Mouse (Mus musculus) midbrain, embryonic 10.5 days (tissue): ENCODE results near the gene Itgb6. TPM values are rescaled to one million over a fixed set of nuclear protein-coding genes. Genes with fewer than 3 reads are reported as not detected.

Experiments used
- DNase-seq: peaks from one replicate; pipeline ENCODE4 v3.0.0-alpha.2; 2017; ENCODE audit warnings: low spot score
- H3K27ac ChIP-seq: fragments of 300-500 bp; sonication (generic); replicated peaks from 2 replicates; pipeline ENCODE4 v1.5.1; 2016; ENCODE audit warnings: mild to moderate bottlenecking
- H3K27me3 ChIP-seq: fragments of 300-500 bp; sonication (generic); 2 replicates; pipeline ENCODE4 v1.6.1; 2016; ENCODE audit warnings: low read depth, mild to moderate bottlenecking; ENCODE audit not compliant: poor library complexity, severe bottlenecking
- H3K36me3 ChIP-seq: fragments of 300-500 bp; sonication (generic); 2 replicates; pipeline ENCODE4 v1.6.1; 2016; ENCODE audit warnings: mild to moderate bottlenecking, moderate library complexity
- H3K4me1 ChIP-seq: fragments of 300-500 bp; sonication (generic); 2 replicates; pipeline ENCODE4 v1.6.1; 2016
- H3K4me3 ChIP-seq: fragments of 300-500 bp; sonication (generic); 2 replicates; pipeline ENCODE4 v1.5.1; 2016; ENCODE audit warnings: mild to moderate bottlenecking, moderate library complexity
- H3K9me3 ChIP-seq: fragments of 300-500 bp; sonication (generic); replicated peaks from 2 replicates; pipeline ENCODE4 v1.6.1; 2016; ENCODE audit warnings: mild to moderate bottlenecking
- WGBS: fragments of 180-500 bp; shearing (Covaris S2); methylation state at CpG from one replicate; pipeline ENCODE4 v1.1.7; 2016; 5-methylcytosine and 5-hydroxymethylcytosine counted together
- polyA plus RNA-seq: library from polyadenylated mRNA; unstranded; fragments of >200 nt; fragmentation: Nextera tagmentation; extraction: Ambion mirVana; gene quantifications from 2 replicates; pipeline ENCODE4 v1.2.1, GENCODE M21; 2016

Gene Itgb6
- polyA plus RNA-seq, 1 experiment from 2014 or later = 0.36 TPM

DNA sequence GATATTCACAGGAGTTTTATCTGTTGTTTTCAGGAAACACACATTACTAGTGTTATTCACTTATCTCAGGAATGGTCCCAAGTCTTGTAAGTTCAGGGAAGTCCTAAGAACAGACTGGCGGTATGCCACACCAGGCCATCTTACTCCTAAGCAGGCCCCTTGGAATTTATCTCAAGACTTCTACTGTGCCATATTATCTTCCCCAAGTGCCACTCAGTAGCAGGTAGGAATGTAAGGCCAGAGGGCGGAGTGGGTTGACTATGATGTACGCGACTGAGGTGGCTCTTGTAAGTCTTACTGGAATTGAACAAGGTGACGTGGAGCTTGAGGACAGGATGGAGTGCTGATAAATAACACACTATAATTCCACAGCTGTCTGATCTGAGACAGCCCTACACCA lies 72.3 kb downstream of the Itgb6 start:
- H3K9me3 ChIP-seq = no peaks in the 10 kb centered on the region
- WGBS = 96% methylated on average over 5 of the region's 5 CpGs
- DNase-seq = no peak
- H3K4me1 ChIP-seq = no peaks in the 10 kb centered on the region
- no peaks in the 10 kb centered on the region for H3K36me3 ChIP-seq
- no peak overlapping the region for H3K27ac ChIP-seq
- H3K4me3 ChIP-seq = no peak overlapping the region
- H3K27me3 ChIP-seq = no peaks in the 10 kb centered on the region

- H3K27me3 ChIP-seq = no peaks in the 10 kb centered on the region
- no peak overlapping the region; the same call in 1 of the 2 replicates for H3K27ac ChIP-seq
- no peaks in the 10 kb centered on the region for H3K4me1 ChIP-seq
- H3K9me3 ChIP-seq = no peaks in the 10 kb centered on the region
- 80% methylated on average over 5 of the region's 5 CpGs for WGBS
- no peak for DNase-seq
- no peaks in the 10 kb centered on the region for H3K36me3 ChIP-seq
- no peak overlapping the region for H3K4me3 ChIP-seq
Measured at GRCm38 (mm10) chr2:60647650-60648049, 74.8 kb downstream of the Itgb6 start.

DNA sequence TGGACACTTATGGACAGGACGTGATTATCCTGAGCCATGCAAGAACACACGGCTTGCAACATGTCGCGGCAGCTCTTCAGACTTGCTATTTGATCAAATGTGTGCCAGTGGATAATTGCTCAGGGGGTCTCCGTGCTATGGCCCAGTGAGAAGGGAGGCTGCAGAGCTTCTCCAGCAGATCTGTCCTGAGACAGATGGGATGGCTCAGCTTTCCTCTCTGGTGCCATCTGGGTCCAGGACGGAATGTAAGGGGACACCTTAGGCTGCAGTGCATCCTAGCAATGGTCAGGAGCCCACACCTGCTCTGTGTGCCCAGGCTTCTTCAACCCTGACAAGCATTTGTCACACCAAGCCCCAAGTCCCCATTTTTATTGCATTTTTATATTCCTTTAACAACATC lies 75.9 kb downstream of the Itgb6 start:
- no peaks in the 10 kb centered on the region for H3K27me3 ChIP-seq
- no peaks in the 10 kb centered on the region for H3K36me3 ChIP-seq
- H3K9me3 ChIP-seq = no peaks in the 10 kb centered on the region
- H3K27ac ChIP-seq = no peak overlapping the region
- DNase-seq = no peak
- H3K4me1 ChIP-seq = no peaks in the 10 kb centered on the region
- WGBS = 93% methylated on average over 6 of the region's 6 CpGs
- no peak overlapping the region for H3K4me3 ChIP-seq

GRCm38 (mm10) chr2:60643406-60643805 lies 79.0 kb downstream of the Itgb6 start:
- Histone ChIP-seq H3K27me3 (peaks cover 5% of the 10 kb centered on the region), H3K4me1 (peaks cover 14% of the 10 kb centered on the region), H3K36me3 (no peaks in the 10 kb centered on the region), H3K9me3 (no peaks in the 10 kb centered on the region), H3K4me3 (no peak overlapping the region), H3K27ac (no peak overlapping the region)
- DNase-seq = no peak
- 92% methylated on average over 3 of the region's 3 CpGs for WGBS

- Histone ChIP-seq H3K36me3 (no peaks in the 10 kb centered on the region), H3K27ac (no peak overlapping the region), H3K4me1 (peaks cover 15% of the 10 kb centered on the region), H3K4me3 (no peak overlapping the region), H3K27me3 (peaks cover 8% of the 10 kb centered on the region), H3K9me3 (no peaks in the 10 kb centered on the region)
- DNase-seq = no peak
- 92% methylated on average over 7 of the region's 7 CpGs for WGBS
Measured at GRCm38 (mm10) chr2:60642606-60643005, 79.8 kb downstream of the Itgb6 start.

DNA sequence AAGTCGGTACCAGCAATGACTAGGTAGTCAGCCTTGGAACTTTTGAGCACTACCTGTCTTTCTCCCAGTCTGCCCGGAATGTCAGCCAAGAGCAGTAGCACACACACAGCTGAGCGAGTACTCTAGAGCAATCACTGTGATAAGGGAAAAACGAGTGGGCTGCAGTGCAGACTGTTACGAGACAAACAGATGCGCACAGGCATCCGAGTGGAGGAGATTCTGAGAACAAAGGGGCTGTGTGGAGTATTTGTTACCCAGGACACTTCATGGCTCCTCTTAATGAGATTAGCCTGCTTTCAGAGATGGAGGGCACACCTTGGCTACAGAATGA lies 82.1 kb downstream of the Itgb6 start:
- peaks cover 31% of the 10 kb centered on the region for H3K4me1 ChIP-seq
- peaks cover 9% of the 10 kb centered on the region for H3K27me3 ChIP-seq
- WGBS = 49% methylated on average over 7 of the region's 7 CpGs
- no peak overlapping the region for H3K27ac ChIP-seq
- H3K4me3 ChIP-seq = no peak overlapping the region
- H3K9me3 ChIP-seq = no peaks in the 10 kb centered on the region
- H3K36me3 ChIP-seq = no peaks in the 10 kb centered on the region
- DNase-seq = no peak

GRCm38 (mm10) chr2:60639617-60640341 lies 82.7 kb downstream of the Itgb6 start:
- H3K27me3 ChIP-seq = peaks cover 11% of the 10 kb centered on the region
- no peak overlapping the region for H3K4me3 ChIP-seq
- DNase-seq = no peak
- WGBS = 78% methylated on average over 10 of the region's 10 CpGs
- H3K9me3 ChIP-seq = no peaks in the 10 kb centered on the region
- H3K36me3 ChIP-seq = no peaks in the 10 kb centered on the region
- H3K4me1 ChIP-seq = peaks cover 31% of the 10 kb centered on the region
- no peak overlapping the region for H3K27ac ChIP-seq

GRCm38 (mm10) chr2:60636910-60637761 lies 85.3 kb downstream of the Itgb6 start:
- 58% methylated on average over 20 of the region's 20 CpGs for WGBS
- no peak for DNase-seq
- no peaks in the 10 kb centered on the region for H3K36me3 ChIP-seq

GRCm38 (mm10) chr2:60636481-60636880 lies 86.0 kb downstream of the Itgb6 start:
- H3K27me3 ChIP-seq = peaks cover 13% of the 10 kb centered on the region
- WGBS = 70% methylated on average over 3 of the region's 3 CpGs
- DNase-seq = no peak

More at GRCm38 (mm10) chr2:60636910-60637761, 85.3 kb downstream of the Itgb6 start:
- Histone ChIP-seq H3K4me3 (no peak overlapping the region), H3K27ac (no peak overlapping the region), H3K27me3 (peaks cover 13% of the 10 kb centered on the region), H3K9me3 (no peaks in the 10 kb centered on the region), H3K4me1 (peaks cover 31% of the 10 kb centered on the region)

GRCm38 (mm10) chr2:60636038-60636437 lies 86.4 kb downstream of the Itgb6 start:
- no peaks in the 10 kb centered on the region for H3K9me3 ChIP-seq
- no peak for DNase-seq
- peaks cover 13% of the 10 kb centered on the region for H3K27me3 ChIP-seq
- H3K4me3 ChIP-seq = no peak overlapping the region
- 65% methylated on average over 6 of the region's 6 CpGs for WGBS
- H3K27ac ChIP-seq = no peak overlapping the region
- H3K4me1 ChIP-seq = peaks cover 31% of the 10 kb centered on the region
- H3K36me3 ChIP-seq = no peaks in the 10 kb centered on the region

More at GRCm38 (mm10) chr2:60636481-60636880, 86.0 kb downstream of the Itgb6 start:
- Histone ChIP-seq H3K27ac (no peak overlapping the region), H3K4me1 (peaks cover 31% of the 10 kb centered on the region), H3K9me3 (no peaks in the 10 kb centered on the region), H3K36me3 (no peaks in the 10 kb centered on the region), H3K4me3 (no peak overlapping the region)

- no peaks in the 10 kb centered on the region for H3K9me3 ChIP-seq
Measured at GRCm38 (mm10) chr2:60632791-60633190, 89.7 kb downstream of the Itgb6 start.

GRCm38 (mm10) chr2:60630304-60630703 lies 92.1 kb downstream of the Itgb6 start:
- 63% methylated on average over 2 of the region's 2 CpGs for WGBS
- H3K4me1 ChIP-seq = no peaks in the 10 kb centered on the region
- H3K9me3 ChIP-seq = no peaks in the 10 kb centered on the region
- no peak overlapping the region for H3K4me3 ChIP-seq
- H3K27me3 ChIP-seq = peaks cover 4% of the 10 kb centered on the region; the same call in 1 of the 2 replicates
- no peak overlapping the region for H3K27ac ChIP-seq
- DNase-seq = no peak
- H3K36me3 ChIP-seq = no peaks in the 10 kb centered on the region

More at GRCm38 (mm10) chr2:60632791-60633190, 89.7 kb downstream of the Itgb6 start:
- no peaks in the 10 kb centered on the region for H3K36me3 ChIP-seq
- peaks cover 16% of the 10 kb centered on the region for H3K4me1 ChIP-seq
- 91% methylated on average over 2 of the region's 2 CpGs for WGBS
- DNase-seq = no peak
- no peak overlapping the region for H3K4me3 ChIP-seq
- H3K27ac ChIP-seq = no peak overlapping the region
- H3K27me3 ChIP-seq = peaks cover 7% of the 10 kb centered on the region; the same call in 1 of the 2 replicates

- no peak overlapping the region for H3K4me3 ChIP-seq
- H3K9me3 ChIP-seq = no peaks in the 10 kb centered on the region
- H3K4me1 ChIP-seq = no peaks in the 10 kb centered on the region
- no peak overlapping the region for H3K27ac ChIP-seq
- no peaks in the 10 kb centered on the region for H3K36me3 ChIP-seq
- H3K27me3 ChIP-seq = no peaks in the 10 kb centered on the region
- DNase-seq = no peak
- 90% methylated on average over 4 of the region's 4 CpGs for WGBS
Measured at GRCm38 (mm10) chr2:60627952-60628351, 94.5 kb downstream of the Itgb6 start.
